In genomic region chr6:17503724-17504123, GRCm38 (mm10) we compare ENCODE assay signal across 16 mouse cellular contexts. TPM values are rescaled to one million over a fixed set of nuclear protein-coding genes. Genes with fewer than 3 reads are reported as not detected.
A peak's percentile ranks its signal among the peaks of the same experiment; 100 is the strongest.
DNase-seq lines count a peak whose midpoint lies in the region; ATAC-seq and TF ChIP-seq lines count a peak whose summit lies in the region.
"Had no signal": no experiment of that assay in that cellular context is flagged by ENCODE, and none has a peak within 500 bp of the region (broad histone marks: within the 10 kb centered on the region; RNA-seq: fewer than 3 reads in every experiment).

No protein-coding gene starts in this region.

- TF ChIP-seq POLR2A in liver, adult 2 months (IDR thresholded peaks at IDR 0.05; ENCODE audit: extremely low read depth, insufficient read depth, low read length), result no peak
- TF ChIP-seq POLR2A in heart, adult 2 months (IDR thresholded peaks at IDR 0.05; ENCODE audit: insufficient read depth, low read depth, low read length), result no peak

- TF ChIP-seq CTCF in liver, adult 2 months (IDR thresholded peaks at IDR 0.05; ENCODE audit: low read depth, low read length), result no peak
- TF ChIP-seq CTCF in liver, postnatal 0 days (IDR thresholded peaks at IDR 0.05; ENCODE audit: low read depth), result no peak
- no peak for TF ChIP-seq CTCF in heart, adult 2 months (IDR thresholded peaks at IDR 0.05)

- H3K4me2 ChIP-seq in liver, embryonic 11.5 days, result no peak overlapping the region
- H3K4me2 ChIP-seq in intestine, embryonic 15.5 days (replicated peaks), result no peak overlapping the region
- no peak overlapping the region for H3K4me2 ChIP-seq in liver, postnatal 0 days (ENCODE audit: low read depth, low read length)
- H3K4me2 ChIP-seq: hindbrain, embryonic 12.5 days; limb, embryonic 13.5 days had no signal

- peaks cover 13% of the 10 kb centered on the region; the same call in 1 of the 2 replicates for H3K4me1 ChIP-seq in liver, adult 2 months (ENCODE audit: control insufficient read depth, insufficient read depth, low read length)
- no peaks in the 10 kb centered on the region for H3K4me1 ChIP-seq in liver, embryonic 11.5 days (replicated peaks; ENCODE audit: control insufficient read depth, insufficient read depth, low read length)
- 0 out of 2 replicates have a peak, but pooled peaks cover 4% of the 10 kb centered on the region for H3K4me1 ChIP-seq in intestine, embryonic 15.5 days (replicated peaks)
- H3K4me1 ChIP-seq in liver, postnatal 0 days (ENCODE audit: insufficient read depth), result peaks cover 11% of the 10 kb centered on the region
- no peaks in the 10 kb centered on the region for H3K4me1 ChIP-seq in heart, adult 2 months (ENCODE audit: control insufficient read depth, insufficient read depth, low read length)
- H3K4me1 ChIP-seq: hindbrain, embryonic 12.5 days had no signal

- 0 out of 2 replicates have a peak, but pooled peaks have one; percentile 19 for TF ChIP-seq EP300 in liver, postnatal 0 days (IDR thresholded peaks at IDR 0.05; ENCODE audit: low read depth)
- TF ChIP-seq EP300 in heart, adult 2 months (IDR thresholded peaks at IDR 0.05; ENCODE audit: insufficient read depth, low read depth, low read length), result no peak

- peak; percentile 93 for DNase-seq in liver, adult 2 months (ENCODE audit: extremely low read depth, low read depth, low spot score)
- no peak for DNase-seq in liver, embryonic 11.5 days (ENCODE audit: low spot score)
- DNase-seq in adipocyte (ENCODE audit: low spot score), result peak; percentile 52
- no peak for DNase-seq in liver, postnatal 0 days
- DNase-seq in heart, adult 2 months, result no peak
- DNase-seq in T-cell, adult 2 months (ENCODE audit: low spot score), result no peak
- DNase-seq: adrenal gland, postnatal 36 days; cerebellum, adult 9-10 months; right cerebral cortex, adult 18-20 months; thymus, postnatal 25 days had no signal

- ATAC-seq in liver, embryonic 11.5 days (replicated peaks; ENCODE audit: low FRiP score), result no peak
- peak; percentile 83 for ATAC-seq in intestine, embryonic 15.5 days
- peak; percentile 81 for ATAC-seq in liver, postnatal 0 days
- no peak for ATAC-seq in inflammation-experienced regulatory T-cells, adult 6 months
- ATAC-seq: activated CD4-positive, CD25-positive, alpha-beta regulatory T cell, adult 4 months; midbrain, embryonic 16.5 days had no signal

- intact Hi-C loops in heart, adult 2 months (cut with DNase I), result no loop called here

- no peak overlapping the region for H3K27ac ChIP-seq in liver, adult 2 months (replicated peaks; ENCODE audit: insufficient read depth, low read depth, low read length)
- H3K27ac ChIP-seq in liver, embryonic 11.5 days (ENCODE audit: low read depth, low read length), result no peak overlapping the region
- no peak overlapping the region for H3K27ac ChIP-seq in intestine, embryonic 15.5 days
- 0 out of 2 replicates have a peak overlapping the region, but pooled peaks have one; percentile 36 for H3K27ac ChIP-seq in liver, postnatal 0 days (ENCODE audit: low read depth)
- H3K27ac ChIP-seq in heart, adult 2 months, result no peak overlapping the region
- H3K27ac ChIP-seq: hindbrain, embryonic 12.5 days; limb, embryonic 13.5 days had no signal

- no peak overlapping the region for H3K9ac ChIP-seq in liver, adult 2 months (ENCODE audit: low read depth, low read length)
- H3K9ac ChIP-seq in liver, embryonic 11.5 days (ENCODE audit: low read depth, low read length), result no peak overlapping the region
- H3K9ac ChIP-seq in intestine, embryonic 15.5 days, result no peak overlapping the region
- H3K9ac ChIP-seq in liver, postnatal 0 days (replicated peaks), result no peak overlapping the region
- no peak overlapping the region for H3K9ac ChIP-seq in heart, adult 2 months (ENCODE audit: low read depth, low read length)
- H3K9ac ChIP-seq: hindbrain, embryonic 12.5 days; limb, embryonic 13.5 days had no signal

- WGBS in liver, adult 2 months, result 25% methylated on average over 3 of the region's 3 CpGs
- 57% methylated on average over 3 of the region's 3 CpGs for WGBS in liver, embryonic 11.5 days
- 61% methylated on average over 3 of the region's 3 CpGs for WGBS in intestine, embryonic 15.5 days
- 42% methylated on average over 3 of the region's 3 CpGs for WGBS in liver, postnatal 0 days (ENCODE audit: insufficient replicate concordance)
- WGBS in heart, adult 2 months, result 80% methylated on average over 3 of the region's 3 CpGs

- H3K27me3 ChIP-seq in liver, adult 2 months (ENCODE audit: control insufficient read depth, insufficient read depth, low read length), result no peaks in the 10 kb centered on the region
- no peaks in the 10 kb centered on the region for H3K27me3 ChIP-seq in liver, embryonic 11.5 days (replicated peaks; ENCODE audit: control insufficient read depth, insufficient read depth, low read length)
- H3K27me3 ChIP-seq in intestine, embryonic 15.5 days (replicated peaks), result no peaks in the 10 kb centered on the region
- no peaks in the 10 kb centered on the region for H3K27me3 ChIP-seq in liver, postnatal 0 days (ENCODE audit: insufficient read depth, low read length)
- no peaks in the 10 kb centered on the region for H3K27me3 ChIP-seq in heart, adult 2 months (ENCODE audit: control insufficient read depth, insufficient read depth, low read length)
- H3K27me3 ChIP-seq: hindbrain, embryonic 12.5 days; limb, embryonic 13.5 days had no signal

- peaks cover 11% of the 10 kb centered on the region; the same call in 1 of the 2 replicates for H3K79me2 ChIP-seq in liver, adult 2 months (ENCODE audit: control insufficient read depth, insufficient read depth, low read length)
- no peaks in the 10 kb centered on the region for H3K79me2 ChIP-seq in heart, adult 2 months (replicated peaks; ENCODE audit: control insufficient read depth, insufficient read depth, low read length)

- no peaks in the 10 kb centered on the region for H3K9me3 ChIP-seq in liver, embryonic 11.5 days (ENCODE audit: control insufficient read depth, low read length)
- H3K9me3 ChIP-seq in intestine, embryonic 15.5 days, result no peaks in the 10 kb centered on the region
- H3K9me3 ChIP-seq in liver, postnatal 0 days (ENCODE audit: low read length), result no peaks in the 10 kb centered on the region
- H3K9me3 ChIP-seq: hindbrain, embryonic 12.5 days; limb, embryonic 13.5 days had no signal

- peaks cover 2% of the 10 kb centered on the region; the same call in 1 of the 2 replicates for H3K36me3 ChIP-seq in liver, adult 2 months (ENCODE audit: control insufficient read depth, insufficient read depth, low read length)
- no peaks in the 10 kb centered on the region for H3K36me3 ChIP-seq in liver, embryonic 11.5 days (ENCODE audit: control insufficient read depth, insufficient read depth, low read length)
- no peaks in the 10 kb centered on the region for H3K36me3 ChIP-seq in intestine, embryonic 15.5 days
- H3K36me3 ChIP-seq in liver, postnatal 0 days (replicated peaks; ENCODE audit: insufficient read depth, low read length), result no peaks in the 10 kb centered on the region
- H3K36me3 ChIP-seq in heart, adult 2 months (ENCODE audit: control insufficient read depth, insufficient read depth, low read length), result no peaks in the 10 kb centered on the region
- H3K36me3 ChIP-seq: hindbrain, embryonic 12.5 days; limb, embryonic 13.5 days had no signal

- H3K4me3 ChIP-seq in liver, adult 2 months (ENCODE audit: insufficient read depth, low read depth, low read length), result no peak overlapping the region
- H3K4me3 ChIP-seq in liver, embryonic 11.5 days (ENCODE audit: low read depth, low read length), result no peak overlapping the region
- no peak overlapping the region for H3K4me3 ChIP-seq in intestine, embryonic 15.5 days (replicated peaks)
- H3K4me3 ChIP-seq in liver, postnatal 0 days (ENCODE audit: low read depth, low read length), result no peak overlapping the region
- H3K4me3 ChIP-seq in heart, adult 2 months, result no peak overlapping the region
- H3K4me3 ChIP-seq: hindbrain, embryonic 12.5 days; limb, embryonic 13.5 days had no signal

RNA-seq across cellular contexts. Expression of gene Met, which starts 40.1 kb away (rescaled TPM):
- 67.7 and 72.0 TPM in 2 replicates for total RNA-seq in liver, adult 2 months (2014; rRNA removed)
- polyA plus RNA-seq in liver, adult 2 months (2012; rRNA removed), result 13.5 and 13.9 TPM in 2 replicates
- polyA plus RNA-seq in liver, embryonic 11.5 days (2014; fragmentation: Nextera tagmentation; extraction: Ambion mirVana), result 7.8 and 8.2 TPM in 2 replicates
- 12.2 and 13.5 TPM in 2 replicates for polyA plus RNA-seq in intestine, embryonic 15.5 days (2015; fragmentation: Nextera tagmentation; extraction: Ambion mirVana)
- 7.2 and 8.2 TPM in 2 replicates for polyA plus RNA-seq in liver, postnatal 0 days (2015; fragmentation: Nextera tagmentation; extraction: Ambion mirVana)
- under 1 TPM in 1 of 3 experiments, not detected in 2; 0.11 TPM for polyA plus RNA-seq in inflammation-experienced regulatory T-cells, adult 6 months (2017; shearing (Covaris generic))
- total RNA-seq in heart, adult 2 months (2021), result 1 to 10 TPM; 1.3 to 1.4 TPM
- polyA plus RNA-seq in heart, adult 2 months (2012; rRNA removed), result 0.76 and 1.3 TPM in 2 replicates
- polyA plus RNA-seq: activated CD4-positive, CD25-positive, alpha-beta regulatory T cell, adult 4 months had no signal

Comparison
In these comparisons a context has a peak if more than half of its experiments do, and no peak if none do; other contexts are left out.
1. DNase-seq: peak in liver, adult 2 months (single experiment) and adipocyte (single experiment); none in liver, embryonic 11.5 days (single experiment), liver, postnatal 0 days (single experiment), heart, adult 2 months (0 of 2) and T-cell, adult 2 months (single experiment).
2. ATAC-seq: peak in intestine, embryonic 15.5 days (single experiment) and liver, postnatal 0 days (single experiment); none in liver, embryonic 11.5 days (single experiment) and inflammation-experienced regulatory T-cells, adult 6 months (single experiment).